Mouse (Mus musculus): ENCODE data around the gene Alkal2.

The Alkal2 gene

GRCm38 (mm10) chr12:30883986-30884621 lies at the start of gene Alkal2:
TSS of gene Alkal2 (plus strand) at chr12:30884322.
- DNase-seq (ENCODE audit: low read depth), result no peak

DNA sequence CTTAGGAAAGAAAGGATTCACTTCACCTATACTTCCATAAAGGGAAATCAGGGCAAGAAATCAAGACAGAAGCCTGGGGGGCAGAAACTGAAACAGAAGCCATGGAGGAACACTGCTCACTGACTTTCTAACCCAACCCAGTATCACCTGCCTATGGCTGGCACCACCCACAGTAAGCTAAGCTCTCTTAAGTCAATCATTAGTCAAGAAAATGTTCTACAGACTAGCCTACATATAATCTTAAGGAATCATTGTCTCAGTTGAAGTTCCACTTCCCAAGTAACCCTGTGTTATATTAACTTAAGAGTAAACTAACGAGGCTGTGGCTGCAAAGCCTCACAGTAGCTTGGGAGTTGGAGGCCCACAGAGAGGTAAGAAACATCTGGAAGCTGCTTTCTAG lies 35.6 kb upstream of the Alkal2 start:
- DNase-seq (ENCODE audit: low read depth), result no peak

DNA sequence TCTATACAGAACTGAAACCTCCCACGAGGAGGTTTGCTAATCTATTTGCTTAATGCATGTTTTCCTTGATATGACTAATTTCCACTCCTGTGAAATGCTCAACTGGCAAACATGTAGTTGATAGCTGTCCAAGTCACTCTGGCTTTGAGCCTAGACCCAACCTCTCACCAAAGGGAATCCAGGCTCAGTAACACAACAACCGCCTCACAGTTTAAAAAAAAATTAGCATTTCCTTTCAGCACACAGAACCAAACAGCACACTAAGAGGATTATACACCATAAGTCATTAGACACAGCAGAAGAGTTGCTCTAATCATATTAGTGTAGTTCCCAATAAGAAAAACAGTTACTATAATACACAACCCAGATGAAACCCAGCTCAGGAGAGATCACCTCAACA lies 33.2 kb upstream of the Alkal2 start:
- no peak for DNase-seq (ENCODE audit: low read depth)

DNA sequence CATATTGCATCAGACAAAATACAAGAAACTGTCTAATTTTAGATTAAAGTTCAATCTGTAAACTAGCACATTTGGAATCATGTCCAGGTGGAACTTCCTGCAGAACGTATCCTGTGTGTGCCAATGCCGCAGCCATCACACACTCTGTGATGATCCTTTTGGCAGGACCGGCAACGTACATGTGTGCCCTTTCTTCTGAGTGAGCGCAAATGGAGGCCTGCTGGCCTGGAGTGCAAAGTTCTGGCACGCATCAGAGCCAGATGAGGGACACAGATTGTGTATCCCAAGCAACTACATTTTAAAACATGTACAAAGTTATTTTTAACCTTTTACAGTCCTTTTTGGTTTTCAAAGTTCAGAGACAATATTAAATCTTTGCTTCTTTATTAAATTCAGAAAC lies 32.3 kb upstream of the Alkal2 start:
- DNase-seq (ENCODE audit: low read depth), result no peak

DNA sequence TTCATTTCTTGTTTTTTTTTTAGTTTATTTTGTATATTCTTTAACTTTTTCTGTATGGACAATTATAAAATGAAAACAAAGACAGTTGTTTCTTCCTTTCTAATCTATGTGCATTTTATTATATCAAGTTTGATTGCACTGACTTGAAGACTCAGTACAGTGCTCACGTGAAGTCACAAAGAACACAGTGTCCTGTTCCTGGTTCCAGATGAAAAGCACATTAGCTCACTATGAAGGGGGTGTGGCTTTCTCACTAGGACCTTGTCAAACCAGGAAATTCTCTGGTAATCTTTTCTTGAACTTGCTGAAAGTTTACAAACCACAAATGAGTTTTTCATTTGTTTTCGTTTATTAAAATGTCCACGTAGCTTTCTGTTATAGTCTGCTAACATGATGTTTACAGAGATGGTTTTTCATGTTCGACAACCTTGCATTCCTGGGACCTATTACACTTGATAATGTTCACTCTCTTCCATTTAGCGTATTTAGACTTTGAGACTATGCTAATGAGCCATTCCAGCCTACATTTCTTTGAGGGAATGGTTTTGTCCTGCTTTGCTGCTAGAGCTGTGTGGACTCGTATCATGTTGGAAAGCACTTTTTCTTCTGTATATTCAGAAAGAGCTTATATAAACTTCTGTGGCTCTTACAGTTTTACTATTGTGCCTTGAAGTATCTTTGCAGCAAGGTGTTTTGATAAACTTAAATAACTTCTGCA lies 28.5 kb upstream of the Alkal2 start:
- no peak for DNase-seq (ENCODE audit: low read depth)

- no peak for DNase-seq (ENCODE audit: low read depth)
Measured at GRCm38 (mm10) chr12:30856172-30856571, 27.9 kb upstream of the Alkal2 start.

- no peak for DNase-seq (ENCODE audit: low read depth)
Measured at GRCm38 (mm10) chr12:30864347-30864746, 19.8 kb upstream of the Alkal2 start.

DNA sequence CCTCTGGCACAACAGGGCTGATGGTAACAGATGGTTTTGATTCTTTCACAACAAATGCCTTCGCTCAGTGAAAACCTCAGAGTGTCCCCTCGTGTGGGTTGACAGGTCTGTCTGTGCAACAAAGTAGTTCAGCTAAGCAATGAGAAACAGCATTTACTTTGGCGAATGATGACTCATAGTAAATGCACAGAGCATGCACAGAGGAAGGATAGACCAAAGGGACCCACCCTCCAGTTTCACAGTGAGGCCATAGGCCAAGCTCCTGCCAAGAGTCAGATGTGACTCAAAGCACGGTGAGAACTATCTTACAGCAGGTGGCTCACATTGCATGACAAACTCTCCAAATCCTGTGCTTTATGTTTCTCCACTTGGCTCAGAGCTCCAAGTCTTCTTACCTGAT lies 18.3 kb upstream of the Alkal2 start:
- DNase-seq (ENCODE audit: low read depth), result no peak

GRCm38 (mm10) chr12:30879447-30879846 lies 4.7 kb upstream of the Alkal2 start:
- DNase-seq (ENCODE audit: low read depth), result no peak

DNA sequence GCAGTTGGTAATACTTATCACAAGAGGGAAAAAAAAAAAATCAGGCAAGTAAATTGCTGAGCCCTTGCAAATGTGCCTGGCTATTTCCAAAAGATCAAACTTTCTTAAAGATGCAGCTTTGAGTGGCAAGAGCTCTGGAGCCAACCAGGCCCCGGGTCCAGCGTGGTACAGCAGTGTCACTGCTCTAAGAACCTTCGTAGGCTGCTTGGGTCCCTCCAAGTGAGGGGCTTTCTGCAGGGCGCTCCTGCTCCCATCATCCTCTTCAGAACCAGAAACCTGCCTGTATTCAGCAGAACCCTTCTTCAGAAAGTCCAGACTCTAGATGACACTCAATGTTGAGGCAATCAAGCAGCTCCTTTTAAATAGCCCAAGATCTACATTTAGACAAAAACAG lies 533 bp upstream of the Alkal2 start:
- DNase-seq (ENCODE audit: low read depth), result no peak

- DNase-seq (ENCODE audit: low read depth), result no peak
Measured at GRCm38 (mm10) chr12:30884622-30885230, 604 bp downstream of the Alkal2 start.

GRCm38 (mm10) chr12:30885891-30886290 lies 1.8 kb downstream of the Alkal2 start:
- no peak for DNase-seq (ENCODE audit: low read depth)

DNA sequence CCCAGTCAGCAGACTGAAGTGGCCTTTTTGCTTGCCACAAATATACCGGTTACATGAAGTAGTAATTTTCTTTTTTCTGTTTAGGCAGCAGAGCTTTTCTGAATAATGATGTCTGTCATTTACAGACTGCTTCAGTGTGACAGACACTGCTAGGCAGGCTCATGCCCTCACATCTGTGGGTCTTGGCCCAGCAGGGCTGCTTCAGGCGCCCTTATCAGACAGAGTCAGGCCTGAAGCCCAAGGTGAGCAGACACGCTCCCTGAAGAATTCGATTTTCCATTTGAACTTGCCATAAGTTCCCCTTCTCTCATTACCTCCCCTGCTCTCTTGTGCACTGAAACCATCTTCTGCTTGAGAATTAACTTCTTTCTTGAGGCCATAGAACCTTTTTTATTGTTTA lies 3.9 kb downstream of the Alkal2 start:
- DNase-seq (ENCODE audit: low read depth), result no peak

DNA sequence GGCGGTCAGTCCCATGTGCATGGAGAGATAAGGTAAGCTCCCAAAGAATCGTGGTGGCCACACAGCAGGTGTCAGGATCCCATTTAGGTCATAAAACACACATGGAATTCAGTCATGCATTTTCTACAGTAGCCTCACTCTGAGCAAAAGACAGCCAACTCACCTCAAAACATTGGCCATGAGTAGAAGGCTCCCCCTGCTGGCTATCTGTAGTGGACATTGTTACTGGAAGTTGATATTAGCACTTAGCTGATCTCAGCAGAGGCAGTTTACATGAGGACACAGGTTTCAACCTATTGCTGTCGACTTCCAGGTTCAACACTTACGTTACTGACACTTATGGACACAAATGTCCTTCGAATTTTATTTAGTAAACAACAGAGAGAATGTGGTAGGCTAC lies 5.9 kb downstream of the Alkal2 start:
- no peak for DNase-seq (ENCODE audit: low read depth)

DNA sequence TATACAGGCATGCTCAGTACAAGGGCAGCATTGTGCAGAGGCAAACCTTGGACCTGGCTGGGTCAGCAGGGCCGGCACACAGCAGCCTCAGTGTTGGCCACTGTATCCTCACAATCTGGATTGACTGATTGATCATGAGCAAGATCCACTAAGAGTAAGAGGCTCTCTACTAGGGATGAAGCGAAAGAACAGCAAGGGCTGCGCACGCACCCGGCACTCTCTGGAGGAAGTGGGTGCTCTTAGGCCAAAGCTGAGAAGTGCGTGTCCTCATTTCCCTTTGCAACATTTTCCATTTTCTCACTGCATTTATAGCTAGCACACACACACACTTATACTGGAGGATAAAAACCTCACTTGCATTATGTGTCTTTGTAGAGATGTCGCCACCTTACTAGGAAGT lies 7.3 kb downstream of the Alkal2 start:
- no peak for DNase-seq (ENCODE audit: low read depth)

DNA sequence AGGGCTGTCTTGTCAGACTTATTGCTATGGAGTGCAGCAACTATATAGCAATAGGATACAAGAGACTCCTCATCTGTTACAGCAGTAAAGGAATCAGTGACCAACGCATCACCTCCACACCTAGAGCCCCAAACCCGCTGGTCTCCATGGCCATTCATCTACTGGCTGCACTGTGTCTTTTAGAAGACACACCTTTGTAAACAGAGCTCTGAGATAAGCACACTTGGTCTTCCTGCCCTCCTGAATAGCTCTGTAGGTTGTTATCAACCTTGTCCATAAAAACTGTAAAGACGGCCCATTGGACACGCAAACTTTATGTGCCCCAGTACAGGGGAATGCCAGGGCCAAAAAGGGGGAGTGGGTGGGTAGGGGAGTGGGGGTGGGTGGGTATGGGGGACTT lies 12.9 kb downstream of the Alkal2 start:
- DNase-seq (ENCODE audit: low read depth), result no peak

- DNase-seq (ENCODE audit: low read depth), result peak; percentile 68
Measured at GRCm38 (mm10) chr12:30908658-30909057, 24.5 kb downstream of the Alkal2 start.

GRCm38 (mm10) chr12:30909881-30910280 lies 25.8 kb downstream of the Alkal2 start:
- peak; percentile 72 for DNase-seq (ENCODE audit: low read depth)

- DNase-seq (ENCODE audit: low read depth), result no peak
Measured at GRCm38 (mm10) chr12:30910860-30911259, 26.7 kb downstream of the Alkal2 start.

DNA sequence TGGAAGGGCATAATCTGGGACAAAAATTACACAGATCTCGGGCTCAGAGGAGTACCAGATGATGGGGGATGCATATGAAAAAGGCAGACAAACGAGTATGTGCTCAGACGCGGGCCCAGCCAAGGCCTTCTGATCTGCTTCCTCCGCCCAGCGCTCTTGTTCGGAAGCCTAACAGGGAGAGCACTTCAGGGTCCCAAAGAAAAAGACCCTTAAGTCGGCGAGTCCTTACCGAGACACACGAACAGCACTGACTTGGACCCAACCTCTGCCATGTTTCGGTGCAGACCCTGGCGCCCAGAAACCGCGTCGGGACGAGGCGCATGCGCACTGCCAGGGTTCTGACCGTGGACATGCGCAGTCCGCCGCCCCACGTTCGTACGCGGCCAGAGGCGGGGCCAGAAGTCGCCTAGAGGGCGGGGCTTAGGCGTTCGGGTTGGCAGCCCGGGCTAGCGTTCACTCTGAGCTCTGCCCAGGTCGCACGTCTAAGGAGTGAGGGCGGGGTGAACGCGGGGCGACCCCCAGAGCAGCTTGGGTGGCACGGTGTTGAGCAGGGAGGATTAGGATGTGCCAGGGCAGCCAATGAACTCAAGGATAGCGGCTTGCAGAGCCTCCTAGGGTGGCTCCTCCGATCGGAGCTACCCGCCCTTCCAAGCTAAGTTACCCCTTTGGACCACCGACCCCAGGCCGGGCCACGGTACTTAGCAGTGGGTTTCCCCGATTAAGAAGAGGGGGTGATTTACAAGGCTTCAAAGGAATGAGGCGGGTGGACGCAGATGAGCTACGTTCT lies 27.3 kb downstream of the Alkal2 start, which contains the start of the genes Acp1 and Sh3yl1:
TSS of gene Acp1 (minus strand) at position 329 of the 787 bp plus-strand sequence.
TSS of gene Sh3yl1 (plus strand) at position 408 of the 787 bp plus-strand sequence.
- peak; percentile 84 for DNase-seq (ENCODE audit: low read depth)

DNA sequence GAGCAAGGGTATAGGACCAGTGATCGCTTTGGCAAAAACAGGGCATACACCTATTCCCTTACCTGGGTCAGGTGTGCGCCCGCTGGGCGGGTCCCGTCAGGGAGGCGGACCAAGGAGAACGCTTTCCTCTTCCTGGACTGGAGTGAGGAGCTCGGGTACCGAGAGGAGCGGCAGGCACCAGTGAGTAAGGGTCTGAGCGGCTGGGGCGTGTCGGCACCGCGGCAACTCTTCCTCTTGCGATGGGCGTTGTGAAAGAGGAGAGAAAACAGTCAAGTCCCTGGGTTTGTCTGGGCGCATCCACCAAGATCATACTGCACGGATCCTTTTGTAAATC lies 27.9 kb downstream of the Alkal2 start:
- DNase-seq (ENCODE audit: low read depth), result no peak

DNA sequence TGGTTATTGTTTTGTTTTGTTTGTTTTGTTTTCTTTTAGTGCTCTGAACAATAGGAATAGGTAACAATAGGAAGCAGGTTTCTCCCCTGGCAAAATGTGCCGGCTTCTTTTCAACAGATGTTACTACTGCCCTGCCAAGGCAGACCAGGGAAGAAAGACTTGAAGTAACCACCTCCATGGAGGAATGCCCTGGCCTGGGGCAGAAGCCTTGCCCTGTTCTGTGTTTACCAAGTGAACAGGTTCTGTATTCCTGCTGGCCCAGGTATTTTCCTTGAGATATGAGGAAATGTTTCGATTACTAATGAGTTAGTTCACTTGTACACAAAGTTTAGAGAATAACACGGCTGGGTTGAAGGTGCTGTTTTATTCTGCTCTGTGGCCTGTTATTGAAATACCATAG lies 28.7 kb downstream of the Alkal2 start:
- no peak for DNase-seq (ENCODE audit: low read depth)

GRCm38 (mm10) chr12:30922401-30922800 lies 38.3 kb downstream of the Alkal2 start:
- DNase-seq (ENCODE audit: low read depth), result no peak
